Mouse (Mus musculus) lung, embryonic 16.5 days (tissue): ENCODE results near the gene Vps26c. TPM values are rescaled to one million over a fixed set of nuclear protein-coding genes. Genes with fewer than 3 reads are reported as not detected.

Experiments used
- ATAC-seq: fragments of 200-750 bp; cut with Nextera tagmentation; 2 replicates; pipeline ENCODE4 v1.8.0; 2017; ENCODE audit warnings: low read depth, mild to moderate bottlenecking, moderate library complexity
- H3K27ac ChIP-seq: fragments of 300-500 bp; sonication (generic); 2 replicates; pipeline ENCODE4 v1.5.1; 2014; ENCODE audit warnings: mild to moderate bottlenecking, control low read depth, low read length
- H3K27me3 ChIP-seq: fragments of 300-500 bp; sonication (generic); 2 replicates; pipeline ENCODE4 v1.6.1; 2014; ENCODE audit warnings: low read depth, low read length, mixed read lengths; ENCODE audit not compliant: control insufficient read depth, insufficient read depth
- H3K36me3 ChIP-seq: fragments of 300-500 bp; sonication (generic); 2 replicates; pipeline ENCODE4 v1.6.1; 2014; ENCODE audit warnings: low read length; ENCODE audit not compliant: control insufficient read depth, insufficient read depth
- H3K4me1 ChIP-seq: fragments of 300-500 bp; sonication (generic); replicated peaks from 2 replicates; pipeline ENCODE4 v1.6.1; 2014; ENCODE audit warnings: low read length, mixed read lengths; ENCODE audit not compliant: control insufficient read depth, insufficient read depth
- H3K4me2 ChIP-seq: fragments of 300-500 bp; sonication (generic); 2 replicates; pipeline ENCODE4 v1.6.1; 2014; ENCODE audit warnings: low read depth, low read length, control low read depth
- H3K4me3 ChIP-seq: fragments of 300-500 bp; sonication (generic); 2 replicates; pipeline ENCODE4 v1.5.1; 2014; ENCODE audit warnings: mild to moderate bottlenecking, low read length, control low read depth
- H3K9ac ChIP-seq: fragments of 300-500 bp; sonication (generic); 2 replicates; pipeline ENCODE4 v1.6.1; 2014; ENCODE audit warnings: low read length, control low read depth
- H3K9me3 ChIP-seq: fragments of 300-500 bp; sonication (generic); 2 replicates; pipeline ENCODE4 v1.6.1; 2016; ENCODE audit warnings: low read length; ENCODE audit not compliant: control insufficient read depth
- WGBS: fragments of 180-500 bp; shearing (Covaris S2); extraction: QIAGEN DNeasy Blood & Tissue Kit; methylation state at CpG from one replicate; pipeline ENCODE4 v1.1.7; 2014; 5-methylcytosine and 5-hydroxymethylcytosine counted together
- polyA plus RNA-seq: library from polyadenylated mRNA; unstranded; fragments of >200 nt; fragmentation: Nextera tagmentation; extraction: Ambion mirVana; gene quantifications from 2 replicates; pipeline ENCODE4 v1.2.1, GENCODE M21; 2015

Gene Vps26c
- polyA plus RNA-seq, 1 experiment from 2014 or later = 68.0 TPM

- no peaks in the 10 kb centered on the region for H3K4me1 ChIP-seq
- no peak overlapping the region for H3K4me3 ChIP-seq
- H3K27ac ChIP-seq = no peak overlapping the region
- no peak overlapping the region for H3K4me2 ChIP-seq
- no peak for ATAC-seq
- H3K36me3 ChIP-seq = peaks cover 36% of the 10 kb centered on the region
- H3K27me3 ChIP-seq = no peaks in the 10 kb centered on the region
- H3K9ac ChIP-seq = no peak overlapping the region
- H3K9me3 ChIP-seq = no peaks in the 10 kb centered on the region
- WGBS = 74% methylated on average over 11 of the region's 11 CpGs
Measured at GRCm38 (mm10) chr16:94451545-94452488, 74.8 kb downstream of the Vps26c start.

GRCm38 (mm10) chr16:94449632-94450031 is 77.0 kb downstream of the Vps26c start:
- Histone ChIP-seq H3K9me3 (no peaks in the 10 kb centered on the region), H3K36me3 (peaks cover 34% of the 10 kb centered on the region), H3K27me3 (no peaks in the 10 kb centered on the region), H3K27ac (no peak overlapping the region), H3K4me3 (no peak overlapping the region), H3K9ac (no peak overlapping the region), H3K4me1 (no peaks in the 10 kb centered on the region), H3K4me2 (no peak overlapping the region)
- ATAC-seq = no peak
- 88% methylated on average over 7 of the region's 7 CpGs for WGBS

GRCm38 (mm10) chr16:94449151-94449550 is 77.5 kb downstream of the Vps26c start:
- Histone ChIP-seq H3K27me3 (no peaks in the 10 kb centered on the region), H3K4me2 (no peak overlapping the region), H3K9ac (no peak overlapping the region), H3K9me3 (no peaks in the 10 kb centered on the region), H3K36me3 (peaks cover 34% of the 10 kb centered on the region), H3K4me3 (no peak overlapping the region), H3K27ac (no peak overlapping the region), H3K4me1 (no peaks in the 10 kb centered on the region)
- 74% methylated on average over 8 of the region's 8 CpGs for WGBS
- no peak for ATAC-seq

Other genes starting within 250 kb of the Vps26c start
- 7.5 and 7.9 TPM in 2 replicates for gene Hlcs, start 213.3 kb downstream of the Vps26c start, polyA plus RNA-seq
- gene Ripply3, start 198.4 kb downstream of the Vps26c start, polyA plus RNA-seq = 23.5 and 24.5 TPM in 2 replicates
- 152 and 153 TPM in 2 replicates for gene Ttc3, start 156.2 kb downstream of the Vps26c start, polyA plus RNA-seq
- gene Pigp, start 155.0 kb downstream of the Vps26c start, polyA plus RNA-seq = 111 and 112 TPM in 2 replicates
- gene Dyrk1a, start 43.2 kb upstream of the Vps26c start, polyA plus RNA-seq = 8.0 and 9.0 TPM in 2 replicates